Mouse (Mus musculus): ENCODE measurements around the gene Slitrk6. TPM values are rescaled to one million over a fixed set of nuclear protein-coding genes. Genes with fewer than 3 reads are reported as not detected.
A peak's percentile ranks its signal among the peaks of the same experiment; 100 is the strongest.

Slitrk6 gene
- 3.0 and 3.1 TPM in 2 replicates for polyA plus RNA-seq (2016; fragmentation: Nextera tagmentation; extraction: Ambion mirVana)

DNA sequence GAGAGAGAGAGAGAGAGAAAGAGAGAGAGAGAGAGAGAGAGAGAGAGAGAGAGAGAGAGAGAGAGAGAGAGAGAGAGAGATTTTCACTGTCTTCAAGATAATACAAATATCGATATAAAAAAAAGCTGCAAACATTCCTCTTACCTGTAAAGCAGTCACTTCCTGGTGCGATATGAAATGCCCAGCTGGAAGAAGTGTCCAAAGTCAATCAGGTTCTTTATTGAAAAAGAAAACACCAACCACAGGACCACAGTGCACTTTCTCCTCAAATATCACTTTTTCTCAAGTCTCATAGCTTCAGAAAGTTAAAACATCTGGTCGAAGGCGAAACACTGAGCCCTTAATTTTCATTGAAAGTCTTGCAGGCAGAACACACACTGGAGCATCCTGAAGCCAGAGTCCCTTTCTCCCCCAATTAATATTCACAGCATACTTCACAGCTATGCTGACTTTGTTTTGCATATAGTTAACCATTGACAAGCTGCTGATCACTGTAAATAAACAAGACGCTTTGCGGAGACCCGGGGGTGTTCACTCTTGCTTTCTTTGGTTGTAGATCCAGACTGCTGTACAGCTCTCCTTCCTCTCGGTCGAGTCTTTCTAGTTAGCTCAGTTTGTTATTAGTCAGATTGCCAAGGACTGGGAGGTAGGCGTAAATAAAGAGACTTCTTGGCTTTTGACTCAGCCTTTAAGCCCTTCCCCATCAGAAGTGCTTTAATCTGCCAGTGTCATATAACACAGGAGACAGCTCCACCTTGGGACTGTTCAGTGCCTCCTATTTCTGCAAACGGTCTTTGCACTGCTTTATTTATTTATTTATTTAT, at the start of gene Slitrk6:
Gene Slitrk6 (minus strand): TSS at position 666 of the 824 bp plus-strand sequence.
- H3K4me1 ChIP-seq: peaks cover 14% of the 10 kb centered on the region
- H3K27ac ChIP-seq (replicated peaks): peak within 1 kb of the TSS; percentile 59; the same call in 1 of the 2 replicates
- WGBS: 38% methylated on average over 11 of the region's 11 CpGs
- H3K4me3 ChIP-seq: peak within 1 kb of the TSS; percentile 46
- peaks cover 18% of the 10 kb centered on the region for H3K36me3 ChIP-seq
- H3K9me3 ChIP-seq (replicated peaks): peaks cover 8% of the 10 kb centered on the region; the same call in 1 of the 2 replicates
- peak; percentile 21 for DNase-seq (ENCODE audit: low spot score)
- H3K27me3 ChIP-seq (ENCODE audit: low read depth, poor library complexity, severe bottlenecking): no peaks in the 10 kb centered on the region

DNA sequence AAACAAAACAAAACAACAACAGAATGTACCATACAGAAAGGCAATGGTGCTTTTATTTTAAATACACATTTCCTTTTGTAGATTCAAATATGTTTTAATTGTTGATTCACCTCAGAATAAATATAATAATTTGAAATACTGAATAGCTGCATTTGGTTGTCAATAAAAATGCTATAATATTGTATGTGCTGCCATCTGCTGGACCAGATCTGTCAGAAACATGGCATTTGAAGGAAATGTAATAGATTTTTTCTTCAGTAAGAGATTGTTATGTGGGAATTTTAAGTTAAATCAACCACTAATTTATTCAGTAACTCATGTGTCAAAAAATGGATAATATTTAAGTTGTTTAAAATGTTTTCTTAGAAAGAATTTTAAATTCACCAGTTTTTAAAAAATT, 22.6 kb upstream of the Slitrk6 start:
- H3K4me3 ChIP-seq: no peak overlapping the region

DNA sequence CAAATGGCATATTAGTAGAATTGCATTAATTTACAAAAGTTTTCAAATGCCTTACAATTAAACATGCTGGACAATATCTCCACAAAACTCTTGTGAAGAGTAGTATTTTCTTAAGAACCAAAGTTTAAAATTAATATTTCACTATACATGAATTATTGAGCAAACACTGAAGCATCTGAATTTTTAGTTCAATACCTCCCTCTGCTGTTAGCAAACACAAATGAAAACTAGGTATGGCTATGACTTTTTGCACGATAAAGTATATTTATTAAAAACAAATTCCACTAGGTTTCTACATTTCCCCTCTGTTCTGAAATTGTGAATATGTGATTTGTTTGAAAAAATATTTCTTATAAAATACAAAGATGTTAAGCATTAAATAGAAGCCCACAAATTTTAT, 15.7 kb upstream of the Slitrk6 start:
- 88% methylated on average over 1 of the region's 1 CpGs for WGBS
- Histone ChIP-seq H3K27ac (replicated peaks) (no peak overlapping the region), H3K4me3 (no peak overlapping the region), H3K36me3 (no peaks in the 10 kb centered on the region), H3K27me3 (ENCODE audit: low read depth, poor library complexity, severe bottlenecking) (no peaks in the 10 kb centered on the region), H3K4me1 (no peaks in the 10 kb centered on the region), H3K9me3 (replicated peaks) (no peaks in the 10 kb centered on the region)
- DNase-seq (ENCODE audit: low spot score): no peak

More for the DNA sequence above, 22.6 kb upstream of the Slitrk6 start:
- no peak for DNase-seq (ENCODE audit: low spot score)
- Histone ChIP-seq H3K27ac (replicated peaks) (no peak overlapping the region), H3K9me3 (replicated peaks) (no peaks in the 10 kb centered on the region), H3K27me3 (ENCODE audit: low read depth, poor library complexity, severe bottlenecking) (no peaks in the 10 kb centered on the region), H3K4me1 (no peaks in the 10 kb centered on the region), H3K36me3 (no peaks in the 10 kb centered on the region)

DNA sequence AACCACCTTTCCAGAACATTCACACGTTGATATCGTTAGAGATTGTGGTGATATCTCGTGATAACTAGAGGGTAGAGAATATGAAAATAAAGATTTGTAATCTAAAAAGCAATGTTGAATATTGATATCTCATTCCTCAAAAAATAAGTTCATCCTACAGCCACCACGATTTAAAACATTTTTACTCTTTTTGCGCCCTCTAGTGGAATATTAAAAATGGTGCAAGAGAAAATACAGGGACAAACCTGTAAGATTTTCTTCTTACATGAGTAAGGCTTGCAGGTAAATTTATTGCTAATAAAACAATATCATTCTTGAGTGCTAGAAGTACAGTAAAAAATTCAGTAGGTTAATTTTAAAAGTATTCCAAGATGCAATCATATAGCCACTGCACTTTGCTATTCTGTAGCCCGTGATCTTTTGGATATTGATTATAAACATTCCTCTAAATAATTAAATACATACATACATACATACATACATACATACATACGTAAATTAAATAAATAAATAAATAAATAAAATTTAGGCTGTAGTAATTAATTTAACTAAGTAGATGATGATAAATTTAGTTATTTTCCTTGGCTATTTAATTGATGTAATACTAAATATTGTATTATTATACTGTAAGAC, 7.8 kb upstream of the Slitrk6 start:
- Histone ChIP-seq H3K27ac (replicated peaks) (no peak overlapping the region), H3K9me3 (replicated peaks) (no peaks in the 10 kb centered on the region), H3K4me3 (no peak overlapping the region), H3K27me3 (ENCODE audit: low read depth, poor library complexity, severe bottlenecking) (no peaks in the 10 kb centered on the region), H3K36me3 (no peaks in the 10 kb centered on the region), H3K4me1 (no peaks in the 10 kb centered on the region)
- 23% methylated on average over 7 of the region's 7 CpGs for WGBS
- no peak for DNase-seq (ENCODE audit: low spot score)

DNA sequence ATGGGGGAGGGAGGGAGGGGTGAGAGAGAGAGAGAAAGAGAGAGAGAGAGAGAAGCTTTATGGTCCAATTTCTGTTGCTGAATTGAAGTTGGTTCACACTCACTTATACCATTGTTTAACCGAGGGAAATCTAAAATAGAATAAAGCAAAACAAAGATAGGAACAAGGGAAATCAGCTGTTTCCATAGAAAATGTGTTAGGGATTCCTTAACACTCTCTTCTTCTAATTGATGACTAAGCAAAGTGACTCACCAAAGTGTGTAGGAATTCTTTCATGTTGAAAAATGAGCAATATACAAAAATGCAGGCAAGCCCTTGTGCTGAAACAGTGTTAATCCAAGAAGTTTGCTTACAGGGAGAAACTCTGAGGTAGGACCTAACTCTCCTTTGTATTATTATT, 6.0 kb upstream of the Slitrk6 start:
- 71% methylated on average over 1 of the region's 1 CpGs for WGBS
- H3K27ac ChIP-seq (replicated peaks): no peak overlapping the region
- no peaks in the 10 kb centered on the region for H3K4me1 ChIP-seq
- no peaks in the 10 kb centered on the region for H3K9me3 ChIP-seq (replicated peaks)
- no peak for DNase-seq (ENCODE audit: low spot score)
- no peaks in the 10 kb centered on the region for H3K36me3 ChIP-seq
- H3K27me3 ChIP-seq (ENCODE audit: low read depth, poor library complexity, severe bottlenecking): no peaks in the 10 kb centered on the region
- no peak overlapping the region for H3K4me3 ChIP-seq

DNA sequence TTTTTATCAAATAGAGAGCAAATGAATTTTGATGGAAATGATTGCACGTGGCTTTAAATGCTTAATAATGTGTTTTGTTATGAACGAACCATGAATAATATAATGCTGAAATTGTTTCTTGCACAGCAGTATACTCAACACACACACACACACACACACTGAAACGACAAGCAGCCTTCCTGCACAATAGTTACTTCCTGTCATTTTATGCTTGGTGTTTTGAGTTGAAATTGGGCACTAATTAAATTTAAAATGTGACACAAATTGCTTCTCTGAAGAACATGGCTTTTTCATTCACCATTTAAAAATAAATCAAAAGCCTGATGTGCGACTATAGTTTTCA, 330 bp upstream of the Slitrk6 start:
- peaks cover 14% of the 10 kb centered on the region for H3K4me1 ChIP-seq
- no peak overlapping the region for H3K27ac ChIP-seq (replicated peaks)
- no peak overlapping the region for H3K4me3 ChIP-seq
- DNase-seq (ENCODE audit: low spot score): no peak
- H3K36me3 ChIP-seq: peaks cover 12% of the 10 kb centered on the region
- 71% methylated on average over 4 of the region's 4 CpGs for WGBS
- H3K9me3 ChIP-seq (replicated peaks): peaks cover 5% of the 10 kb centered on the region; the same call in 1 of the 2 replicates
- H3K27me3 ChIP-seq (ENCODE audit: low read depth, poor library complexity, severe bottlenecking): no peaks in the 10 kb centered on the region

DNA sequence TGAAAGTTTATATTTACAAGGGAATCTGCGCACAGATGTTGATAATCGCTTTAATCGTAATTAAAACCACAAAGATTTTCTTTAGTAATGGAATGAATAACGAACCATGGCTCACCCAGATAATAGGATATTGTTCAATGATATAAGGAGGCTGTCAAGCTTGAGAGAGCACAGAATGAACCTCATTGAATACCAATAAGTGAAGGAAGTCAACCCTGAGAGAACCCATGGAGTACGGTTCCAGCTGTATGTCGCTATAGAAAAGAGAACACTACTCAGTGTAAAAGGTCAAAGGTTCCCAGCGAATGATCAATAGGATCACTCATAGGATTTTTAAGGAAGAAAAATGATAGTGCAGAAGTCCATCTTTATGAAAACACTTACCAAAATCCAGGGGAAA, 15.1 kb downstream of the Slitrk6 start:
- Histone ChIP-seq H3K4me1 (peaks cover 15% of the 10 kb centered on the region), H3K9me3 (replicated peaks) (no peaks in the 10 kb centered on the region), H3K36me3 (no peaks in the 10 kb centered on the region), H3K27ac (replicated peaks) (no peak overlapping the region), H3K4me3 (no peak overlapping the region), H3K27me3 (ENCODE audit: low read depth, poor library complexity, severe bottlenecking) (peaks cover 19% of the 10 kb centered on the region; the same call in 1 of the 2 replicates)
- WGBS: 15% methylated on average over 7 of the region's 7 CpGs
- DNase-seq (ENCODE audit: low spot score): no peak

DNA sequence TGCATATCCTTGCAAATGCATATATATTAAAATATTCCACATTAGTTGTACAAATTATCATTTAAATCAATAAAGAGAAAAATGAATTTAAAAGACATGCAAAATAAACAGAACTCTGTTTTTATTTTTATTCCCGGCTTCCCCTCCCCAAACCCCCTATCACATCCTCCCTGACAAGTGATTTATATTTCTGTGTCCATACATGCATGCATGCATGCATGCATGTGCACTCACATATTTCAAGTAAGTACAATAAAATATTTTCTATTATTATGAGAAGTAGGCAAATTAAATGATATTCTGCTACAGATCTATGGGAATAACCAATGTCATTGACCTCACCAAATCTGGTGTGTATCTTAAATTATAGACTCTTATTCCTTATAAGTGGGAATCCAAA, 15.6 kb downstream of the Slitrk6 start:
- Histone ChIP-seq H3K9me3 (replicated peaks) (no peaks in the 10 kb centered on the region), H3K36me3 (no peaks in the 10 kb centered on the region), H3K4me3 (no peak overlapping the region), H3K27ac (replicated peaks) (no peak overlapping the region), H3K27me3 (ENCODE audit: low read depth, poor library complexity, severe bottlenecking) (peaks cover 15% of the 10 kb centered on the region; the same call in 1 of the 2 replicates), H3K4me1 (peaks cover 15% of the 10 kb centered on the region)
- WGBS: 97% methylated on average over 1 of the region's 1 CpGs
- DNase-seq (ENCODE audit: low spot score): no peak

DNA sequence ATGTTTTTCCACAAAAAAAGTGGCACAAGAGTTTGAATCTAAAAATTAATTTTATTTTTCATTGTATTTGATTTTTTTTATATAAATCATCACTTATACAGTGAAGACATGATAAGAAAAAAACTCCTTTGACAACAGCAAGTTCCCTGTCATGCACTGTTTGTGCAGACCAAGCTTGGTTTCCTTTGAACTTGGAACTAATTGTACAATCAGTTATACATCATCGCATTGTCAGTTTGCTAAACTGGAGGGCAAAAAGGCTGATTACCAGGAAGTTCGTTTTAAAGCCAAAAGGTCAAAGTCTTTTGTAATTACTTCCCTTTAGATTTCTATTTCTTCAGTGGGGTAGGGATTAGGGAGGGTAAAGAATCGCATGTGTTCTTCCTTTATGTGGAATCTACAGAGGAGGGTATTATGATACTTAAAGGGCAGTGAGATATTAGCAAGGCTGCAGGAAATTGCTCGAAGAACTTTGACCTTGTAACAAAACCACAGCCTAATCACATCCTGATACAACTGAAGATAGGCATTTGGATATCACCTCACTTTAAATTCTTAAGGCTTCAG, 26.5 kb downstream of the Slitrk6 start:
- Histone ChIP-seq H3K4me3 (no peak overlapping the region), H3K27ac (replicated peaks) (no peak overlapping the region), H3K9me3 (replicated peaks) (no peaks in the 10 kb centered on the region), H3K36me3 (no peaks in the 10 kb centered on the region), H3K4me1 (peaks cover 8% of the 10 kb centered on the region), H3K27me3 (ENCODE audit: low read depth, poor library complexity, severe bottlenecking) (peaks cover 4% of the 10 kb centered on the region; the same call in 1 of the 2 replicates)
- no peak for DNase-seq (ENCODE audit: low spot score)
- 19% methylated on average over 4 of the region's 4 CpGs for WGBS

DNA sequence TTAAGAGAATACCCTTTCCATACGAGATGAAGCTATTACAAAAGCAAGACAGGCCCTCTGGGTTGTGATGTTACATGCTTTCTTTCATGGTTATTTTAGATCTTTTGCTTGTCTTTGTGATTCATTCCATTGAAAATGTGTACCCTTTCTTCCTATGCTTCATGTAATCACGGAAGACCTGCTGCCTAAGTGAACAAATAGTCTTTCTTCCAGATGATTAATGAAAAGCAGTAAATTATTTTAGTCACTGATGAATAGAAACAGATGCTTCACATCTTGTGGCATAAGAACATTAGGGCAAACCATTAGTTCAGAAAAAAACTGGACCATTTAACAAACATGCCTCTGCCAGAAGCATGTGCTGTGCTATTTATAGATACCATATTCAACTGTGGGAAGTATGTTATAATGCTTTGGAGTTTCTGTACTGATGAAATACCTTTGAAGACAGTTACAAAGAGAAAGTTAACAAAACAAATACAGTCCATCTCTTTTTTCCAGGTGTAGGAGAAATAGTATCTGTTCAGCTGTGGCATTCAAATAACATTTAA, 30.8 kb downstream of the Slitrk6 start:
- H3K9me3 ChIP-seq (replicated peaks): no peaks in the 10 kb centered on the region
- no peak for DNase-seq (ENCODE audit: low spot score)
- no peaks in the 10 kb centered on the region for H3K36me3 ChIP-seq
- no peak overlapping the region for H3K27ac ChIP-seq (replicated peaks)
- no peak overlapping the region for H3K4me3 ChIP-seq
- H3K27me3 ChIP-seq (ENCODE audit: low read depth, poor library complexity, severe bottlenecking): no peaks in the 10 kb centered on the region
- 47% methylated on average over 2 of the region's 2 CpGs for WGBS
- peaks cover 6% of the 10 kb centered on the region for H3K4me1 ChIP-seq

Measured in midbrain, embryonic 10.5 days (tissue).